Mouse (Mus musculus): Measurements from ENCODE around the gene Sec22c. TPM values are rescaled to one million over a fixed set of nuclear protein-coding genes. Genes with fewer than 3 reads are reported as not detected.

Gene Sec22c
- total RNA-seq, 1 experiment from 2014 or later: 4.4 TPM

- ATAC-seq (replicated peaks in 1 of 2; ENCODE audit: insufficient read depth in 1 of 2, low FRiP score in 2 of 2, low TSS enrichment in 1 of 2, low read depth in 1 of 2, poor library complexity in 2 of 2, severe bottlenecking in 2 of 2): no peak
Measured at GRCm38 (mm10) chr9:121667822-121668221, 37.5 kb downstream of the Sec22c start.

GRCm38 (mm10) chr9:121666957-121667630, 38.2 kb downstream of the Sec22c start:
- no peak for ATAC-seq (replicated peaks in 1 of 2; ENCODE audit: insufficient read depth in 1 of 2, low FRiP score in 2 of 2, low TSS enrichment in 1 of 2, low read depth in 1 of 2, poor library complexity in 2 of 2, severe bottlenecking in 2 of 2)

DNA sequence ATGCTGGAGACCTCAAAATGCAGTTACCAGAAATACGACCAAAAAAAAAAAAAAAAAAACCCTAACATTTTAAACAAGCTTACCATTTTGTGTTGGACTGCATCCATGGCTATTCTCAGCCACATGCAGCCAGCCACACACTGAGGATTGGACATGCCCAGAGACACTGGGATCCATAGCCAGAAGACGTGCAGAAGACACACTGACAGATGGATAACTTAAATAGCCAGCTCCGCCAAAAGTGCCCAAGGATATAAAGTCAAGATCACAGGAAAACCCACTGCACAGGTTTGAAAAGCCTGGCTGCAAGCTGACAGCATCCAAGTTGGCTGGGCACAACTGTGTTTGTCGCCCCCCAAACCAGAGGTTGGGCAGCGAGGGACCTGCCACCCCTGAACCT, 41.2 kb downstream of the Sec22c start:
- no peak for ATAC-seq (replicated peaks in 1 of 2; ENCODE audit: insufficient read depth in 1 of 2, low FRiP score in 2 of 2, low TSS enrichment in 1 of 2, low read depth in 1 of 2, poor library complexity in 2 of 2, severe bottlenecking in 2 of 2)

- ATAC-seq (replicated peaks in 1 of 2; ENCODE audit: insufficient read depth in 1 of 2, low FRiP score in 2 of 2, low TSS enrichment in 1 of 2, low read depth in 1 of 2, poor library complexity in 2 of 2, severe bottlenecking in 2 of 2): no peak
Measured at GRCm38 (mm10) chr9:121663467-121663866, 41.8 kb downstream of the Sec22c start.

DNA sequence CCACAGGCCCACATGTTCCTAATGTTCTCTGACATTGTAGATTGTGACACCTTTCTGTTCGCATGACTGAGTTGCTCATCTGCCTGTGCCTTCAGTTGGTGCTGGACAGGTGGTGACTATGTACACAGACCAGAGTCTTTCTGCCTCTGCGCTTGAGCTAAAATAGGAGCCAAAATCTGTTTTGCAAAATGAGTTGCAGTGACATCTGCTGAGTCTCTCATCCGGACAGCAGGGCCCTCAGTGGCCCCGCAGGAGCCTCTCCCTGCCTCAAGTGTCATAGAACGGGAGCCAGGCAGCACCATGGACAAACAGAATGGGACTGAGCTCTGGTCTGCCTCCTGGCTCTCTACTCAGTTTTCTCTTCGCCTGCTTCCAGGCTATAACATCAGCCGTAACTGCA, 45.5 kb downstream of the Sec22c start:
- no peak for ATAC-seq (replicated peaks in 1 of 2; ENCODE audit: insufficient read depth in 1 of 2, low FRiP score in 2 of 2, low TSS enrichment in 1 of 2, low read depth in 1 of 2, poor library complexity in 2 of 2, severe bottlenecking in 2 of 2)

DNA sequence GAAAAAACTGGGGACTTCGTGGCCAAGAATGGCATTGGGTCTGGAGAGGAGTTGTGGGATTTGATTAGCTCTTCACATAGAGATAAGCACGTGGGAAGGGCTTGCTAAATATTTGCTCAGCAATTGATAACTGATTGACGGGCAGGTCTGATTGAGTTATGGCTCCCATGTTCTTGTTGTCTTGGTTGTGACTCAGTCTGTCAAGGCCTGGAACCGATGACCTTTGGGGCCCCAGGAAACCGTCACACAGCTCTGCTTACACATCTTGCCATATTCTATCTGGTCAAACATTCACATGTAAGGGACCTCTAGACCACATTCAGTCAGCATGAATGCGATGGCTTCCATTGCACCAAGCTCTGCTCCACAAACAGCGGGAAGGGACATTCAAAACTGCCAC, 47.0 kb downstream of the Sec22c start:
- no peak for ATAC-seq (replicated peaks in 1 of 2; ENCODE audit: insufficient read depth in 1 of 2, low FRiP score in 2 of 2, low TSS enrichment in 1 of 2, low read depth in 1 of 2, poor library complexity in 2 of 2, severe bottlenecking in 2 of 2)

DNA sequence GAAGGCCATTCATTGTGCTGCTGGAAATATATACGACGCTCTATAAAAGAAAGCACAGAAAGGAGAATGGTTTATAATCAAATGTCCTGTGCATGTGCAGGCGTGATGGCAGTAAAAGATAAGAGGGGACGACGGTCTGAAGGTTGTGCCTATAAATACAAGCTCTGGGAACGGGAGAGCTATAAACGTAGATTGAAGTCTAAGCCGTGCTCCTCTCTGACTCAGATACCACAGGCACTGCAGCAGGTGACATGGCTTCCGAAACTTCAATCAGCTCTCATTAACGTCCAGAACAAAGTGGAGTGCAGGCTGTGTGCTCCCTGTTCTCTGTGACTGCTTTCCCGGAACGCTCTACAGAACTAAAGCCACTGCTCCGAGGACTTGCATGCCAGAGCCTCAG, 48.1 kb downstream of the Sec22c start:
- ATAC-seq (replicated peaks in 1 of 2; ENCODE audit: insufficient read depth in 1 of 2, low FRiP score in 2 of 2, low TSS enrichment in 1 of 2, low read depth in 1 of 2, poor library complexity in 2 of 2, severe bottlenecking in 2 of 2): no peak

- no peak for ATAC-seq (replicated peaks in 1 of 2; ENCODE audit: insufficient read depth in 1 of 2, low FRiP score in 2 of 2, low TSS enrichment in 1 of 2, low read depth in 1 of 2, poor library complexity in 2 of 2, severe bottlenecking in 2 of 2)
Measured at GRCm38 (mm10) chr9:121656322-121656721, 49.0 kb downstream of the Sec22c start.

DNA sequence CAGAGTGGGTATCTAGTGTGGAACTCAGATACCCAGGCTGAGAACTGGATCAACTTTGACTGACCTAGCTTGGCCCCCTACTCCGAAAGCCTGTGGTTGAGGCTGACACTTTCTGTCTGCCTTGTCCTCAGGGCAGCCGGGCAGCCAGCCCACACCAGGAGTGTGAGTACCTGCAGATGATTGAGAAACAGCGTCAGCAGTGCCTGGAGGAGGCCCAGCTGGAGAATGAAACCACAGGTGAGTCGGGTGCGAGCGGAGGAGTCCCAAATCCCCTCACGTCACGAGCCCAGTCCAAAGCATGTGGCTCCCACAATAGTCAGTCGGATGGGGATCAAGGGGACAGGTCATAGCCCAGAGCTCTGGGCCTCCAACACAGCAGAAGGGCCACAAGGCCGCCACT, 51.6 kb downstream of the Sec22c start:
- ATAC-seq (replicated peaks in 1 of 2; ENCODE audit: insufficient read depth in 1 of 2, low FRiP score in 2 of 2, low TSS enrichment in 1 of 2, low read depth in 1 of 2, poor library complexity in 2 of 2, severe bottlenecking in 2 of 2): no peak

DNA sequence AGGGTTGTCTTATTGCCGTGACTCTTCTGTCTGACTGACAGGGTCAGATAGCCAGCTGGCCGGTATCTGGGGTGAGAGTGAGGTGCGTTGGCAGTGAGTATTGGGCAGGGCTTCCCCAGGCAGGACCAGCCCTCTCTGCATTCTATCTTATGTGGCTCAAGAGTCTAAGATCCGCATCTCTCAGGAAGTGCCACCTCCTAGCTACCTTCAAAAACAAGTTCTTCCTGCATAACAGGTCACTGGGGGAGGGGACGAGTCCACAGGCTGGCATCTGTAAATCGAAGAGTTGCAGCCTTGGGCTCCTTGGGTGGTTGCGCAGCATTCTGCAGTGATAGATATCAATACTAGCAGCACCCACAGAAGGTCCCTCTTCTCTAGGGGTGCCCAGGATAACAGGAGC, 58.3 kb downstream of the Sec22c start:
- no peak for ATAC-seq (replicated peaks in 1 of 2; ENCODE audit: insufficient read depth in 1 of 2, low FRiP score in 2 of 2, low TSS enrichment in 1 of 2, low read depth in 1 of 2, poor library complexity in 2 of 2, severe bottlenecking in 2 of 2)

GRCm38 (mm10) chr9:121644855-121645254, 60.4 kb downstream of the Sec22c start:
- ATAC-seq (replicated peaks in 1 of 2; ENCODE audit: insufficient read depth in 1 of 2, low FRiP score in 2 of 2, low TSS enrichment in 1 of 2, low read depth in 1 of 2, poor library complexity in 2 of 2, severe bottlenecking in 2 of 2): no peak

DNA sequence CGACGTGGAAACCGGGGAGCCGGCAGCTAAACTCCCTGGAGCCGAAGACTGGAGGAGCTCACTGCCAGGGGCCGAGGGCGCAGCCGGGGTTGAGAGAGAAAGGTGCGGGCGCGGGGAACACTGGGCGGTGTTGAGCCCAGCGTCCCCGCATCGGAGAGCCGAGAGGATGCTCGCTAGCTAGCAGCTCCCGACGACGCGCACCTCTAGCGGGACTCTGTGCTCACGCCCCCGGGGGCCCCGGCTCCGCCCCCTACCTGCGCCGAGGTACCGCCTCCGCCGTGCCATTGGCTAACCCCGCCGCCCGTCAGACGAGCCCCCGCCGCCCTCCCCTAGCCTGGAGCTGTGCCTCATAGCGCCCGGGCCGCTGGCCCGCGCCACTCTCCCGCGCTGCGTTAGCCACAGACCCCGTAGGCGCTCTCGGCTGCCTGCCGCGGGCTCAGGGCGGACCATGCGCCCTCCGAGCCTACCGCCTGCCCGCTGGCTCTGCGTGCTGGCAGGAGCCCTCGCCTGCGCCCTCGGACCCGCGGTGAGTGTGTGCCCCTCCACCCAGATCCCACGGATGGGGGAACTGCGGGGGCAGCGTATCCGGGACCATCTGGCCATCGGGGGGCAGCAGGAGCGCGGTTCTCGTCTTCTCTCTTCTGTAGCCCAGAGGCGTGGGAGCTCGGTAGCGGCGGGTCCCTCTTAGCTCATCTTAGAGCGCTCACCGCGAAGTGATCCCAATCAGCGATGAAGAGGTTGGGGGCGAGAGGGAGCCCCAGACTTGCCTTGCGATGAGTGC, 62.7 kb downstream of the Sec22c start, which contains the start of gene Vipr1:
Gene Vipr1 (plus strand): TSS at position 316 of the 781 bp plus-strand sequence.
- peak; percentile 17 to 30; a peak in 2 of 4 replicates for ATAC-seq (replicated peaks in 1 of 2; ENCODE audit: insufficient read depth in 1 of 2, low FRiP score in 2 of 2, low TSS enrichment in 1 of 2, low read depth in 1 of 2, poor library complexity in 2 of 2, severe bottlenecking in 2 of 2)

DNA sequence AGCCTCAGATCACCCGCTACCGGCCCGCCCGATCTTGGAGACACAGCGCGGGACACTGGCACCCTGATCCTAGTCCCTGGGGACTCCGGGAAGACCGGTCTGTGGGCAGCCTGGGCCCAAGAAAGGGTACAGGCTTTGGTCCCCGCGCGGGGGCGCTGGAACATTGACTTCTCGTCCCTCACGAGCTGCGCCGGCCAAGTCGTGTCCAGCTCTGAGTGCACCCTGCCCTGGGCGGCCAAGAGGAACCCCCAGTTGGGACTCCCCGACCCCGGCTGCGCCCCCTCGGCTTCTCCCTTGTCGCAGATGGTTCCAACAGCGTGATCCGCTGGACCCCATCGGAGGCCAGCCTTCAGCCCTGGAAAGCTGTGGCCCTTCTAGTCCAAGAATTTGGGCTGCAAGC, 63.3 kb downstream of the Sec22c start, which contains the start of gene Lyzl4:
Gene Lyzl4 (minus strand): TSS at position 96 of the 400 bp plus-strand sequence.
- peak; percentile 48 to 60; a peak in 2 of 4 replicates for ATAC-seq (replicated peaks in 1 of 2; ENCODE audit: insufficient read depth in 1 of 2, low FRiP score in 2 of 2, low TSS enrichment in 1 of 2, low read depth in 1 of 2, poor library complexity in 2 of 2, severe bottlenecking in 2 of 2)

DNA sequence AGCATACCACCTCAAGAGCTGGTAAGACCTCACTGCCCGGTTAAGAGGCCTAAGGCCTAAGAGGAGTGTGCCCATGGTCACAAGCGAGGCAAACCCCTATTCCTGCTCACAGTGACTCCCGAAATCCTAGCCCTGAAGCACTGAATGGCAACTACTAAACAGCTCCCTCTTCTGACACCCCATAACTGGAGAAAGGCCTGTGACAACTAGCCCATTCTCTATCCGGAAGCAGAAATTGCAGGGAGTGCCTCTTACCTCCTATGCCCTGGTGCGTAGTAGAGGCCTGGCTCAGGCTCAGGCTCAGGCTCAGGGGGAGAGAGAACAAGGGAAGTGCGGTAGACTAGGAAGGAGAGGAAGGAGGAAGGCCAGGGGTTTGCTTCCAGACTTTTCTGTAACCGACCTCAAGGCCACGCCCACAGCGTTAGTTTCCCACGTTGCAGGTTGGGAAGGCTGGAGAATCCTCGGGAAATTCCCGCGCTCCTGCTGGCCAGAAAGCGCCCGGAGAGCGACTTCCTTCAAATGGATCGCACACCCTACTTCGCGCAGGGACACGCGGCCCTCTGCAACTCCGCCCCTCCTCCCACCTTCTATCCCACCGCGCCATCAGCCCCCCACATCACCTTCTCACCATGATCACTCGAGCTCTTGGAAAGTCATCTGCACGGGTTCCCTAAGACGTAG, 63.9 kb downstream of the Sec22c start:
- ATAC-seq (replicated peaks in 1 of 2; ENCODE audit: insufficient read depth in 1 of 2, low FRiP score in 2 of 2, low TSS enrichment in 1 of 2, low read depth in 1 of 2, poor library complexity in 2 of 2, severe bottlenecking in 2 of 2): 0 out of 4 replicates have a peak, but pooled peaks of 1 of the 2 experiments have one; percentile 12

- ATAC-seq (replicated peaks in 1 of 2; ENCODE audit: insufficient read depth in 1 of 2, low FRiP score in 2 of 2, low TSS enrichment in 1 of 2, low read depth in 1 of 2, poor library complexity in 2 of 2, severe bottlenecking in 2 of 2): no peak
Measured at GRCm38 (mm10) chr9:121639790-121640189, 65.5 kb downstream of the Sec22c start.

DNA sequence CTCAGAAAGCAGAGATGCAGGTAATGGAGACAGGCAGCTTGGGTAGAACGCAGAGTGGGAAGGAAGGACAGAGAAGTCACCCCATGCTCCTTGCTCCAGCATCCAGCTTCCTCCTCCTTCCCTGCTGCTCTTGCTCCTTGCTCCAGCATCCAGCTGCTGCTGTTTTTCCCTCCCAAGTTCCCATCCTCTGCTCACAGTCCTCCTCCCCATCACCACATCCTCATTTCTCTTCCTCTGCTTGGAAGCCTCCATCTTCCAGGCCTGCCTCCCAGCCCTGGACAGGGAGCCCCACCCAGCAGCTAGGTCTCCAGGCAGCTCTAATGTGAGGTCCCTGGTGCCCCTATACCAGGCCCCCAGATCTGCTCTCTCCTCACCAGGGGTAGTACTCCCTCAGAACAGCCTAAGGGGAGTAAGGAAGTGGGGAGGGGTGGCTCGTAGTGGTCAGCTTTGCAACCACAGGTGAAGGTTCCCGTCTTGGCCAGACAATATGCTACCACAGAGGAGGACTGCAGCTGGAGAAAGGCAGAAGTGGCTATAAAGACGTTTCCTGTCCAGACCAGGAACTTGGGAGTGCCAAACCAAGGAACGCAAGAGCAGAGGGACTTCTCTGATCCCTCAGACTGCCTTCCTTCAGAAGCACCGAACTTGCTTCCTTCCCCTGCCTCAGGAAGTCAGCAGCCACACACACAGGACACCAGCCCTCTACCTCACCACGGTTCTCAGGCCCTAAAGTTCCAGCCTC, 69.3 kb downstream of the Sec22c start:
- peak; percentile 40 to 54 for ATAC-seq (replicated peaks in 1 of 2; ENCODE audit: insufficient read depth in 1 of 2, low FRiP score in 2 of 2, low TSS enrichment in 1 of 2, low read depth in 1 of 2, poor library complexity in 2 of 2, severe bottlenecking in 2 of 2)

GRCm38 (mm10) chr9:121633306-121633705, 72.0 kb downstream of the Sec22c start:
- no peak for ATAC-seq (replicated peaks in 1 of 2; ENCODE audit: insufficient read depth in 1 of 2, low FRiP score in 2 of 2, low TSS enrichment in 1 of 2, low read depth in 1 of 2, poor library complexity in 2 of 2, severe bottlenecking in 2 of 2)

All from hematopoietic stem cell, adult 5-6 weeks (primary cell).